Mouse (Mus musculus): ENCODE measurements around the gene Rb1.

- TF ChIP-seq CTCF (IDR thresholded peaks at IDR 0.05; ENCODE audit: low read depth, low read length) (no peak), EP300 (IDR thresholded peaks at IDR 0.05; ENCODE audit: insufficient read depth, low read depth, low read length) (0 out of 2 replicates have a peak, but pooled peaks have one; percentile 11), POLR2A (IDR thresholded peaks at IDR 0.05; ENCODE audit: insufficient read depth, low read length) (no peak)
These were observed 86.3 kb downstream of the Rb1 start for GRCm38 (mm10) chr14:73239291-73239690.
